Mouse (Mus musculus): ENCODE measurements around the gene Cldnd1. TPM values are rescaled to one million over a fixed set of nuclear protein-coding genes. Genes with fewer than 3 reads are reported as not detected.

Gene Cldnd1
- polyA plus RNA-seq, 1 experiment, result 47.0 TPM

DNA sequence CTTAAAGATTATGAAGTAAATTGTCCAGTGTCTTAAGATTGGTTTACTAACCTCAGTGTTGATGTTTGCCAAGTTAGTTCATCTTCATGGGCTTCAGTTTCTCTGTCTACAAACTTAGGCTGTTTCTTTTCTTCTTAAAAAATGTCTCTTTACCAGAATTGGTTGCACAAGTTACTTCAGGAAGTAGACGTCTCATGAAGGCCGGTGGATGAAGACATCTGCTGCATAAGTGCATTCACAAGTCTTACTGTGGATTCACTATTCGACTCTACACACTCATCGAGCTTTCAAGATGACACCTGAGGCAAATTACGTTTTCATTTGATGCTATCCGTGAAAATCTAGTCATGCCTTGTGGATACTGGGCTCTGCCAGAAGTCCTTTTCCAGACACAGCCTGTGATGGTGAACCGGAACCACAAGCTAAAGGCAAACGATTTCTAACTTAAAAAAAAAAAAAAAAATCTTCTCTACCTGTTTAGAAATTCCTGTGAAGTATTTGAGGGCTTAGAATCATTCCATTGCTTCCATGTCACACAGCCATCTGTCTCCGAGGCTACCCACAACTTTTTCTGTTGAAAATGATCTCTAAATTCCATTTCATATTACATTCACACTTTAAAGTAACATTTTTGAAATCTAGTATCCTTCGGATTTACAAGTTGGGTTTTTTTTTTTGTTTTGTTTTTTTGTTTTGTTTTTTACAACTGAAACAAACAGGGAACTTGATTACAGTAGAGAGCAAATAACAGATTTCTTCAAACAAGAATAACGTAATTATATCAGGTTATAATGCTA is 832 bp upstream of the Cldnd1 start:
- Histone ChIP-seq H3K4me1 (ENCODE audit: control insufficient read depth, insufficient read depth, low read length) (no peaks in the 10 kb centered on the region; the same call in 1 of the 2 replicates), H3K27ac (ENCODE audit: insufficient read depth, low read depth, low read length) (no peak overlapping the region), H3K36me3 (ENCODE audit: control insufficient read depth, insufficient read depth, low read length) (no peaks in the 10 kb centered on the region), H3K27me3 (replicated peaks; ENCODE audit: control insufficient read depth, insufficient read depth, low read length) (no peaks in the 10 kb centered on the region), H3K4me3 (ENCODE audit: insufficient read depth, low read depth, low read length) (no peak overlapping the region)
- WGBS, result 78% methylated on average over 11 of the region's 11 CpGs
- TF ChIP-seq POLR2A (IDR thresholded peaks at IDR 0.05; ENCODE audit: low read depth, low read length), result no peak
- TF ChIP-seq CTCF (conservative IDR thresholded peaks at IDR 0.05; ENCODE audit: insufficient read depth, insufficient read length, low read depth, low read length), result no peak
- no peak for DNase-seq

DNA sequence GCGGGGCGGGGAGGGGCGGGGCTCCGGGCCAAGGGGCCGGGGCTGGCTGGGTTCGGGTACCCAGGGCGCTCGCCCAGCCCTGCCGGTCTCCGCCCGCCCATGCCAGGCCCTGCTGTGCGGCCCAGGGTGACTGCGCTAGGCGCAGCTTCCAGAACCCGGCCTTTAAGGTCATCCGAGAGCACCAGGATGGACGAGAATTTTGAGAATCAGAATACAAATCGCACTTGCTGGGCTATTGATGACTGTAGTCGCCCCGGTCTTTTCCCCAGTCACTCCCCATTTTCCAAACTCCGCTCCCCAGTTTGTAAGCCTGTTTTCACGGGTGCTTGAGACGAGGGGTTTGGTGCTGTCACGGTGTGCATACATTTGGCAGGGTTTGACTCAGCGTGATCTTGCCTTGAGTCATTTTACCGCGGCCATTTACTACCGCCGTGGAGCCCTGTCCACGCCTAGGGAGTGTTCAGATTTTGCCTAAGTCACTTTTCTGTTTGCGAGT is 514 bp downstream of the Cldnd1 start:
- peak overlapping the region; percentile 80 for H3K4me3 ChIP-seq (ENCODE audit: insufficient read depth, low read depth, low read length)
- under 1% methylated on average over 30 of the region's 31 CpGs for WGBS
- no peak overlapping the region for H3K27ac ChIP-seq (ENCODE audit: insufficient read depth, low read depth, low read length)
- H3K27me3 ChIP-seq (replicated peaks; ENCODE audit: control insufficient read depth, insufficient read depth, low read length), result no peaks in the 10 kb centered on the region
- H3K36me3 ChIP-seq (ENCODE audit: control insufficient read depth, insufficient read depth, low read length), result no peaks in the 10 kb centered on the region
- H3K4me1 ChIP-seq (ENCODE audit: control insufficient read depth, insufficient read depth, low read length), result no peaks in the 10 kb centered on the region; the same call in 1 of the 2 replicates
- DNase-seq, result no peak
- no peak for TF ChIP-seq CTCF (conservative IDR thresholded peaks at IDR 0.05; ENCODE audit: insufficient read depth, insufficient read length, low read depth, low read length)
- TF ChIP-seq POLR2A (IDR thresholded peaks at IDR 0.05; ENCODE audit: low read depth, low read length), result no peak

DNA sequence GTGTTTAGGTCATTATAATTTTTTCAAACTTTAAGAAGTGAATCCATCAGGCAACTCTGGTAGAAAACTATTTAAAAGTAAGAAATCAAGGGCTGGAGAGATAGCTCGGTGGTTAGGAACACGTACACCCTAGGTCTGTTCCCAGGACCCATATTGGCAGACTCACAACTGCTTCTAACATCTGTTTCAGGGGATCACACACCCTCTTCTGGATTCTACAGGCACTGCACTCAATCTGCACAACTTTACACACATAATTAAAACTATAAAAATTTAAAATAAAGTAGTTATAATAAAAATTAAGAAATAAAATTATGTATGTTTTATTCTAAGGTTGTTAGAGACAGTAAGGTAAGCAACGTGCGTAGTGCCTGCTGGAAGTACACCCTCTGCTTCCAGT is 10.5 kb downstream of the Cldnd1 start:
- WGBS, result 88% methylated on average over 4 of the region's 4 CpGs
- Histone ChIP-seq H3K4me3 (ENCODE audit: insufficient read depth, low read depth, low read length) (no peak overlapping the region), H3K27ac (ENCODE audit: insufficient read depth, low read depth, low read length) (no peak overlapping the region), H3K36me3 (ENCODE audit: control insufficient read depth, insufficient read depth, low read length) (no peaks in the 10 kb centered on the region; the same call in 1 of the 2 replicates), H3K4me1 (ENCODE audit: control insufficient read depth, insufficient read depth, low read length) (no peaks in the 10 kb centered on the region), H3K27me3 (replicated peaks; ENCODE audit: control insufficient read depth, insufficient read depth, low read length) (no peaks in the 10 kb centered on the region)
- no peak for DNase-seq
- no peak for TF ChIP-seq POLR2A (IDR thresholded peaks at IDR 0.05; ENCODE audit: low read depth, low read length)
- TF ChIP-seq CTCF (conservative IDR thresholded peaks at IDR 0.05; ENCODE audit: insufficient read depth, insufficient read length, low read depth, low read length), result no peak

DNA sequence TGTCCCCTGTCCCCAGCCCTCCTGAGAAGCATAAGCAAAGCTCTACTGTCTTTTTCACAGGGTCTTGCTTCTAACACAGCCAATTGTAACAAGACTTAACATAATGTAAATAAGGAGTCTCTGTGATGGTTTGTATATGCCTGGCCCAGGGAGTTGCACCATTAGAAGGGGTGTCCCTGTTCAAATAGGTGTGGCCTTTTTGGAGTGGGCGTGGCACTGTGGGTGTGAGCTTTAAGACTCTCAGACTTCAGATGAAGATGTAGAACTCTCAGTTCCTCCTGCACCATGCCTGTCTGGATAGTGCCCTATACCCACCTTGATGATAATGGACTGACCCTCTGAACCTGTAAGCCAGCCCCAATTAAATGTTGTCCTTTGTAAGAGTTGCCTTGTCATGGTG is 11.1 kb downstream of the Cldnd1 start:
- Histone ChIP-seq H3K4me3 (ENCODE audit: insufficient read depth, low read depth, low read length) (no peak overlapping the region), H3K27me3 (replicated peaks; ENCODE audit: control insufficient read depth, insufficient read depth, low read length) (no peaks in the 10 kb centered on the region), H3K36me3 (ENCODE audit: control insufficient read depth, insufficient read depth, low read length) (no peaks in the 10 kb centered on the region; the same call in 1 of the 2 replicates), H3K27ac (ENCODE audit: insufficient read depth, low read depth, low read length) (no peak overlapping the region), H3K4me1 (ENCODE audit: control insufficient read depth, insufficient read depth, low read length) (no peaks in the 10 kb centered on the region)
- WGBS, result 100% methylated on average over 1 of the region's 1 CpGs
- no peak for TF ChIP-seq POLR2A (IDR thresholded peaks at IDR 0.05; ENCODE audit: low read depth, low read length)
- TF ChIP-seq CTCF (conservative IDR thresholded peaks at IDR 0.05; ENCODE audit: insufficient read depth, insufficient read length, low read depth, low read length), result no peak
- DNase-seq, result no peak

DNA sequence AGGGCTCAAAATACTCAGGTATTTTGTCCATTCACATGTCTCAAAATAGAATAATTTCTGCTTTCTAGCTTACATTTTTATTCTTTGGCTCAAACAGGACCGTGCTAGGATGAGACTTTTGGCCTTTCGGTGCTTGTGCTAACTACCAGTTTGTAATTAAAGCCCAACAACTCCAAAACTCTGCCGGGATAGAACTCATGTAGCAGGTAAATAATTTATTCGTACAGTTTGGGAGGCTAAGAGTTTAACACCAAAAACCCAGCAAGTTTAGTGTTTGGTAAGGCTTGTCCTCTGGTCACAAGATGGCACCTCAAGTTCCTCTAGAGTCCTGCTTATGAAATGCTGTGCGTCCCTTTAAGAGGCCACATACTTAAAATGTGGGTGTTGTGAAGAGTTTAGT is 13.0 kb downstream of the Cldnd1 start:
- Histone ChIP-seq H3K27me3 (replicated peaks; ENCODE audit: control insufficient read depth, insufficient read depth, low read length) (no peaks in the 10 kb centered on the region), H3K4me3 (ENCODE audit: insufficient read depth, low read depth, low read length) (no peak overlapping the region), H3K4me1 (ENCODE audit: control insufficient read depth, insufficient read depth, low read length) (no peaks in the 10 kb centered on the region), H3K27ac (ENCODE audit: insufficient read depth, low read depth, low read length) (no peak overlapping the region), H3K36me3 (ENCODE audit: control insufficient read depth, insufficient read depth, low read length) (no peaks in the 10 kb centered on the region)
- TF ChIP-seq CTCF (conservative IDR thresholded peaks at IDR 0.05; ENCODE audit: insufficient read depth, insufficient read length, low read depth, low read length) (no peak), POLR2A (IDR thresholded peaks at IDR 0.05; ENCODE audit: low read depth, low read length) (no peak)
- DNase-seq, result peak; percentile 62
- WGBS, result 75% methylated on average over 5 of the region's 5 CpGs

DNA sequence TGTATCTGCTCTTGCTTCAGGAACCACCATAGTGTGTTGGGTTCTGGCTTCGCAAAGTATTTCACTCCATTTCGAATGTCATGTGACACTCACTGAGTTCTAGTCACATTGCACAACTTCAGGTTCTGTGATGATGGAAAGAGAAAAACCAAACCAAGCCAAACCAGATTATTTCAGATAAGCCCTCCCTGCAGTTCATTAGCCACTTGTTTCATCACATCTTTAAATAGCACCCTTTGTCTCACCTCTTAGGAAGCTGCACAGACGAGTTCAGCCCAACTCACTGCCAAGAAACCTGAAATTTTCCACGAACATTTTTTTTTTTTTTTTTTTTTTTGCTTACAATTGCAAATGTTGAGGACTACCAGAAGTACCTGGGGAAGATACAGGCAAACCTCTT is 19.0 kb downstream of the Cldnd1 start:
- no peaks in the 10 kb centered on the region for H3K27me3 ChIP-seq (replicated peaks; ENCODE audit: control insufficient read depth, insufficient read depth, low read length)
- WGBS, result 56% methylated on average over 4 of the region's 4 CpGs
- no peaks in the 10 kb centered on the region for H3K36me3 ChIP-seq (ENCODE audit: control insufficient read depth, insufficient read depth, low read length)
- no peak for TF ChIP-seq POLR2A (IDR thresholded peaks at IDR 0.05; ENCODE audit: low read depth, low read length)
- TF ChIP-seq CTCF (conservative IDR thresholded peaks at IDR 0.05; ENCODE audit: insufficient read depth, insufficient read length, low read depth, low read length), result no peak
- H3K4me1 ChIP-seq (ENCODE audit: control insufficient read depth, insufficient read depth, low read length), result no peaks in the 10 kb centered on the region
- H3K4me3 ChIP-seq (ENCODE audit: insufficient read depth, low read depth, low read length), result no peak overlapping the region
- H3K27ac ChIP-seq (ENCODE audit: insufficient read depth, low read depth, low read length), result no peak overlapping the region
- DNase-seq, result no peak

DNA sequence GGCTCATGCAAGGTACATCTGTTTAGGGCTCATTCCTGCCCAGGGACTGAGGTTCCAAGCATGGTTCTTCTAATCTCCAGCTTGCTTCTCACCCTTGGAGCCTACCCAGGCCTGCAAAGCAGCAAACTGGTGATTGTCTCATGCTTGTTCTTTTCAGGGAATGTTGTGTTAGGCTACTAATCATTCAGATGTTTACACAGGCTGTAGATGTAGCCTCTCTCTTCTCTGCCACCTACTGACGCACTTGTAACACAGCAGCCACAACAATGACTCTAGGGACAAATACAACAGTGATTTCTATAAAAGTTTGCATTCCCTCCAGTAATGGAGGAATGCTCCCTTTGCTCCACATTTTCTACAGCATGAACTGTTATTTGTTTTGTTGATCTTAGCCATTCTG is 23.6 kb downstream of the Cldnd1 start:
- DNase-seq, result peak; percentile 29
- TF ChIP-seq POLR2A (IDR thresholded peaks at IDR 0.05; ENCODE audit: low read depth, low read length), result no peak
- TF ChIP-seq CTCF (conservative IDR thresholded peaks at IDR 0.05; ENCODE audit: insufficient read depth, insufficient read length, low read depth, low read length), result peak; percentile 23; the same call in 1 of the 2 replicates
- no peaks in the 10 kb centered on the region for H3K27me3 ChIP-seq (replicated peaks; ENCODE audit: control insufficient read depth, insufficient read depth, low read length)

More for the DNA sequence above, 23.6 kb downstream of the Cldnd1 start:
- no peaks in the 10 kb centered on the region for H3K36me3 ChIP-seq (ENCODE audit: control insufficient read depth, insufficient read depth, low read length)
- no peak overlapping the region for H3K27ac ChIP-seq (ENCODE audit: insufficient read depth, low read depth, low read length)
- H3K4me3 ChIP-seq (ENCODE audit: insufficient read depth, low read depth, low read length), result no peak overlapping the region
- WGBS, result 11% methylated on average over 1 of the region's 1 CpGs
- no peaks in the 10 kb centered on the region for H3K4me1 ChIP-seq (ENCODE audit: control insufficient read depth, insufficient read depth, low read length)
